In genomic region chr10:37711459-37711858, GRCm38 (mm10) we compare ENCODE assay signal across 18 mouse cellular contexts.
"Had no signal": no experiment of that assay in that cellular context is flagged by ENCODE, and none has a peak within 500 bp of the region (broad histone marks: within the 10 kb centered on the region; RNA-seq: fewer than 3 reads in every experiment).

No protein-coding gene starts in this region.

- H3K27ac ChIP-seq: kidney, embryonic 15.5 days; layer of hippocampus, adult 2 months; limb, embryonic 15.5 days; liver, embryonic 14.5 days; midbrain, embryonic 12.5 days; neural tube, embryonic 13.5 days; stomach, embryonic 15.5 days had no signal

- DNase-seq: kidney, postnatal 4 days; left cerebral cortex, postnatal 4 days; lung, adult 2 months; lung, postnatal 14 days; retina, postnatal 1 day; right cerebral cortex, postnatal 4 days; thymus, adult 2 months; thymus, postnatal 36 days had no signal

- H3K9ac ChIP-seq: kidney, embryonic 15.5 days; limb, embryonic 15.5 days; liver, embryonic 14.5 days; midbrain, embryonic 12.5 days; neural tube, embryonic 13.5 days; stomach, embryonic 15.5 days had no signal

- ATAC-seq: inflammation-experienced regulatory T-cells, adult 6 months; intestine, postnatal 0 days; midbrain, embryonic 16.5 days had no signal

- H3K36me3 ChIP-seq: kidney, embryonic 15.5 days; limb, embryonic 15.5 days; midbrain, embryonic 12.5 days; neural tube, embryonic 13.5 days; stomach, embryonic 15.5 days had no signal

- H3K4me3 ChIP-seq: kidney, embryonic 15.5 days; layer of hippocampus, adult 2 months; limb, embryonic 15.5 days; midbrain, embryonic 12.5 days; neural tube, embryonic 13.5 days; stomach, embryonic 15.5 days had no signal

- H3K27me3 ChIP-seq: kidney, embryonic 15.5 days; limb, embryonic 15.5 days; midbrain, embryonic 12.5 days; neural tube, embryonic 13.5 days; stomach, embryonic 15.5 days had no signal

- H3K4me2 ChIP-seq: kidney, embryonic 15.5 days; limb, embryonic 15.5 days; midbrain, embryonic 12.5 days; neural tube, embryonic 13.5 days; stomach, embryonic 15.5 days had no signal

- H3K9me3 ChIP-seq: kidney, embryonic 15.5 days; limb, embryonic 15.5 days; midbrain, embryonic 12.5 days; neural tube, embryonic 13.5 days; stomach, embryonic 15.5 days had no signal

- H3K4me1 ChIP-seq: kidney, embryonic 15.5 days; limb, embryonic 15.5 days; midbrain, embryonic 12.5 days; neural tube, embryonic 13.5 days; stomach, embryonic 15.5 days had no signal
